Mouse (Mus musculus) thymus, postnatal 36 days (tissue): ENCODE measurements at regions not wholly inside any gene's neighbourhood (a gene's known extent, or its start where the extent isn't known, plus 50 kb on each side); places are given as distances from the start of the nearest gene placed in this dataset.
A peak's percentile ranks its signal among the peaks of the same experiment; 100 is the strongest.

Source experiments
- DNase-seq, 2 experiments: peaks; one replicate each; pipeline ENCODE4 v3.0.0; 2022; ENCODE audit warnings: mixed read lengths in 2 of 2

DNA sequence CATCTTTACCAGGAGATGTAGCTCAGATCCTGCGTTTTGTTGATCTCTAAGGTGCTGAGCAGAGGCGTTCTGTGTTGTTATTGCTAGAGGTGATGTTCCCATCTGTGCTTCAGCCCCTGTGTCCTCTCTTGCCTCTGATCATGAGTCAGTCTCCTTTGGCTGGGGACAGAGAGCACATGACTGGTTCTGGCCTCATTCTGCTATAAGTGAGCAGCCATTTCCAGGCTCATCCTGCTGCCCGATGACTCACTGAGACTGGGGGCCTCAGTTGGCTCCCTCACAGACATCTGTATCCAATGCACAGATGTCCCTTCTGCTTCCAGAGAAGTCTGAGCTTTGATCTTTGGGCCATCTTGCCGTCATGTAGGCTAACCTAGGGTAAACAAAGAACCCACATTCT lies 194.9 kb upstream of the Gm21798 start:
- DNase-seq: no peak

DNA sequence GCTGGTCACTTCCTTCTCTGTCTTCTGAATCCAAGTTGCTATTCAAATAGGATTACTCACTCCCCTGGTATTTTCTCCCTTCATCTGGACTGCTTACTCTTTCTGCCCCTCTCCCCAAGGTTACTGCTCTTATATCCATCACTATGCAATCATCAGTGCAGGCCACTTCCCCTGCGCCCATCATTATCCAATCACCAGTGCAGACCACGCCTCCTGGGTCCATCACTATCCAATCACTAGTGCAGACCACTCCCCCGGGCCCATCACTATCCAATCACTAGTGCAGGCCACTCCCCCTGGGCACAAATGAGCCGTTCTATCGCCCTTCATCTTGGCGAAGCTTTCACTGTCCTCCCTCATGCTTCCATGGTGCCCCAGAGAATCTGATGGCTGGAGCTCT lies 191.1 kb upstream of the Gm21798 start:
- no peak for DNase-seq

DNA sequence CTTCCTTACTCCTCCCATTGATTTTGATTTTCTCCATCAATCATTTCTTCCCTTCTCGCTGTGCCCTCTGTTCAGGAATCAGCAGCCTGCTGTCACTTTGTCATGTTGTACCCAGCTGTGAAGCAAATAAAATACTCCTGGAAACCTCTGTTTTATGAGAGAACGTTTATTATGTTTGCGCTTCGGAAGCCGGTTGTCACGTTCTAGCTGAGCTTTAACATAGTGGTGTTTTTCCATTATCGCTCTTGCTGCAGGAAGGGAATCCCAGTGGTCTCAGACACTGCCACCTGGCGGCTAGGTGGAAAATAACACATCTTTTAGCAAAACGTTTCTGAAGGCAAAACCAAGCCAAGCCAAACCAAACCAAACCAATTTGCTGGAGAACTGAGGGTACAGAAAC lies 190.2 kb upstream of the Gm21798 start:
- peak; percentile 39 to 44 for DNase-seq
